Mouse (Mus musculus) stomach, postnatal 0 days (tissue): Measurements from ENCODE around the gene Fgfr2. TPM values are rescaled to one million over a fixed set of nuclear protein-coding genes. Genes with fewer than 3 reads are reported as not detected.

Experiments used
- ATAC-seq: fragments of 200-750 bp; cut with Nextera tagmentation; 2 replicates; pipeline ENCODE4 v1.8.0; 2017; ENCODE audit not compliant: low FRiP score, low TSS enrichment
- DNase-seq: peaks from one replicate; pipeline ENCODE4 v3.0.0-alpha.2; 2016; ENCODE audit warnings: low spot score
- H3K27ac ChIP-seq: fragments of 300-500 bp; sonication (generic); replicated peaks from 2 replicates; pipeline ENCODE4 v1.5.1; 2014; ENCODE audit warnings: mild to moderate bottlenecking, control low read depth
- H3K27me3 ChIP-seq: fragments of 300-500 bp; sonication (generic); 2 replicates; pipeline ENCODE4 v1.6.1; 2014; ENCODE audit warnings: low read length; ENCODE audit not compliant: control insufficient read depth, insufficient read depth
- H3K36me3 ChIP-seq: fragments of 300-500 bp; sonication (generic); 2 replicates; pipeline ENCODE4 v1.6.1; 2014; ENCODE audit warnings: low read length, mixed read lengths; ENCODE audit not compliant: control insufficient read depth, insufficient read depth
- H3K4me1 ChIP-seq: fragments of 300-500 bp; sonication (generic); replicated peaks from 2 replicates; pipeline ENCODE4 v1.6.1; 2014; ENCODE audit warnings: antibody characterized with exemption; ENCODE audit not compliant: control insufficient read depth, insufficient read depth
- H3K4me2 ChIP-seq: fragments of 300-500 bp; sonication (generic); replicated peaks from 2 replicates; pipeline ENCODE4 v1.6.1; 2014; ENCODE audit warnings: low read depth, mild to moderate bottlenecking, control low read depth, moderate library complexity
- H3K4me3 ChIP-seq: fragments of 300-500 bp; sonication (generic); 2 replicates; pipeline ENCODE4 v1.5.1; 2014; ENCODE audit warnings: low read depth, low read length, control low read depth
- H3K9ac ChIP-seq: fragments of 300-500 bp; sonication (generic); 2 replicates; pipeline ENCODE4 v1.6.1; 2014; ENCODE audit warnings: mild to moderate bottlenecking, low read length, control low read depth, mixed read lengths
- H3K9me3 ChIP-seq: fragments of 300-500 bp; sonication (generic); 2 replicates; pipeline ENCODE4 v1.6.1; 2016; ENCODE audit warnings: low read length; ENCODE audit not compliant: control insufficient read depth
- CTCF ChIP-seq: IDR thresholded peaks from 2 replicates; pipeline ENCODE4 v1.5.1; 2016; ENCODE audit warnings: antibody characterized with exemption, low read depth, mild to moderate bottlenecking, moderate library complexity
- EP300 ChIP-seq: optimal IDR thresholded peaks from 2 replicates; pipeline ENCODE3; 2016; ENCODE audit warnings: antibody characterized with exemption
- WGBS: fragments of 180-500 bp; shearing (Covaris S2); extraction: QIAGEN DNeasy Blood & Tissue Kit; methylation state at CpG from one replicate; pipeline ENCODE4 v1.1.7; 2014; 5-methylcytosine and 5-hydroxymethylcytosine counted together
- polyA plus RNA-seq: library from polyadenylated mRNA; unstranded; fragments of >200 nt; fragmentation: Nextera tagmentation; extraction: Ambion mirVana; gene quantifications from 2 replicates; pipeline ENCODE4 v1.2.1, GENCODE M21; 2015

Fgfr2 gene
- polyA plus RNA-seq, 1 experiment from 2014 or later: 60.8 TPM

DNA sequence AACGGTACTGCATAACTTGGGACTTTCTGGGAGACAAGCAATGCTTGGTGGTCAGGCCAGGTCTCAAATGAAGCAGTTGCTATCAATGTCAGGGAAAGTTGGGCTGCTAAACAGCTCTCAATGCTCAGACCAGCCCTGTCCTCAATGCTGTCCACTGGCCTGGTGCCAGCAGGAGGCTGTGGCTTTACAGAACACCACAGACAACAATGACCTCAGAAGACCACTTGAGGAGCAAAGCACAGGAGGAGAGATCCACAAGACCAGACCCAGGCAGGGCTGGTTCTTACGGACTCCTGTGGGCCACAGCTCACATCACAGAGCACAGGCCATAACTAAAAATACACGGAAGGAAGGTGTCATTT, 368.8 kb downstream of the Fgfr2 start:
- H3K9me3 ChIP-seq: no peaks in the 10 kb centered on the region
- DNase-seq: no peak
- no peak for TF ChIP-seq EP300
- no peak for TF ChIP-seq CTCF
- no peaks in the 10 kb centered on the region for H3K27me3 ChIP-seq
- no peak overlapping the region for H3K4me2 ChIP-seq
- peaks cover 7% of the 10 kb centered on the region for H3K36me3 ChIP-seq
- H3K9ac ChIP-seq: no peak overlapping the region
- ATAC-seq: no peak
- H3K27ac ChIP-seq: peak overlapping the region; percentile 24; the same call in 1 of the 2 replicates
- 0 out of 2 replicates have a peak, but pooled peaks cover 2% of the 10 kb centered on the region for H3K4me1 ChIP-seq
- 57% methylated on average over 3 of the region's 3 CpGs for WGBS
- H3K4me3 ChIP-seq: no peak overlapping the region

DNA sequence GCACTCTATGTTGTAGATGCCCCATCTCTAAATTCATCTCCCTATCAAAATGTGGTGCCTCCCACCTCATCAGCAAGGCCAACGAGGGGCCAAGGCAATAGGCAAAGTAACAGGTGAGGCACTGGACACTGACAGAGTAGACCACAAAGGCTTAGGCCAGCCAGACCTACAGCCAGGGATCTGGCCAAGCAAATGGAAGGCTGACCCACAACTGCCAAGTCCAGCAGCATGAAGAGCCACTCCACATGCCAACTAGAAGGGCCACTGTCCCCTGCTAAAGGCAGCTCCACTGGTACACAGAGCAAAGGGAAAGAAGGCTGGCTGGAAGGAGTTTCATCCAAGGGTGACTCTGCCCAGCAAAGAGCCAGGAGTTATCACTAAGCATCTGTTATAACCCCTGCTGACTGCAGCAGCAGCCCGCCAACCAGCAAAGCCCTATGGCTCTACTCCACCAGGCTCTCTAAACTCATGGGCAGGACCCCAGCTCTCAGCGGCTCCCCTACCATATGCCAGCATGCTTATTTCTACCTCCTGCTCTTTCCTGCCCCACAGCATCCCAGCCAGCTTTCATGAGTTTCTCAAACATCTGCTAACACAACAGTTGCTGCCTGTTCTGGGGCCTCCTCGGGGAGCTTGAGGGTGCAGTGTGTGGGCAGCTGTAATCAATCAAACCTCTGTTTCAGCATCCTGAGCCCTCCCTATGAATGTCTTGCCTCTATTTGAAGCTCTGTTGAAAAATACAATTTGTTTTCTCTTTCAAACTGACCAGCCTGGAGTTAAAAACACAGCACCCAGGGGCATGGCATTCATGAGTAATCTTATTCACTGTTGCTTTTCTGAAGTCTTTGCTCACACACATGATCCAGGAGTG, 369.4 kb downstream of the Fgfr2 start:
- Histone ChIP-seq H3K9ac (no peak overlapping the region), H3K27ac (peak overlapping the region; percentile 24; the same call in 1 of the 2 replicates), H3K9me3 (no peaks in the 10 kb centered on the region), H3K4me3 (no peak overlapping the region), H3K27me3 (no peaks in the 10 kb centered on the region), H3K4me1 (0 out of 2 replicates have a peak, but pooled peaks cover 2% of the 10 kb centered on the region), H3K36me3 (peaks cover 7% of the 10 kb centered on the region), H3K4me2 (no peak overlapping the region)
- DNase-seq (no peak), ATAC-seq (no peak)
- 59% methylated on average over 4 of the region's 4 CpGs for WGBS
- TF ChIP-seq CTCF: no peak
- no peak for TF ChIP-seq EP300

DNA sequence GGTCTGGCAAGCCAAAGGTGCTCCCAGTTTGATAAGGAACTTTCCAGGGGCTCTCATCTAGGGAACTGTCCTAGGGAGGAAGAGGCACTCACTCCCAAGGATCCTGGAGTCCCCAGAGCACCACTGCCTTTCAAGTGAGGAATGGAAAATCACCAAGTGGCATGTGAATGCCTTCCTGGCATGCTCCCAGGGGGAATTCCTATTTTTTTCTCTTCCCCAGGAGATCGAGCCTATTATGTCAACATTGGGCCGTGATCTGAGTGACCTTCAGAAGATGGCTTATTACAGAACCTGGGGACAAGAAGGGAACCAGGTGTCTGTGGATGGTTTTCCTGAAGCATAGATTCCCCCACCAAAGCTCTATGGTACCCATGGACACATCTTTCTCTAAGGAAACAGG, 371.4 kb downstream of the Fgfr2 start:
- Histone ChIP-seq H3K36me3 (no peaks in the 10 kb centered on the region), H3K4me3 (no peak overlapping the region), H3K27ac (no peak overlapping the region), H3K4me2 (no peak overlapping the region), H3K9ac (no peak overlapping the region), H3K27me3 (no peaks in the 10 kb centered on the region), H3K9me3 (no peaks in the 10 kb centered on the region), H3K4me1 (0 out of 2 replicates have a peak, but pooled peaks cover 2% of the 10 kb centered on the region)
- 34% methylated on average over 2 of the region's 2 CpGs for WGBS
- DNase-seq (no peak), ATAC-seq (no peak)
- TF ChIP-seq EP300 (no peak), CTCF (no peak)

DNA sequence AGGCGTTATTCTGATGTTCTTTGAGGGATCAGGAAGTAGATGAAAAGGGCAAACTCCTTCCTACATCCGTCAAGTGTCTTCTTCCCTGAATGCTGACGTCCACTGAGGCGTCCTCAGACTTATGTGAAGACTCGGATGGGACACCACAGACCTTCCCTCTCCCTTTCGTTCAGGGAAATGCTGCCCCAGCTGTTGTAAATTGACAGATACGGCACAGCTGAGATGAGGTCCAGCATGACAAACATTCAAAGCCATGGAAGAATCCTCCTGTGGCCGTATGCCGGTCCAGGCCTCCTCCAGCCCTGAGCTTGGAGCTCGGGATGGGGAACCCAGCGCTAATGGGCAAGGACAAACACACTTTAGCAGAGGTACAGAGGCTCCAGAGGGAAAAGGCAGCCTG, 373.6 kb downstream of the Fgfr2 start:
- WGBS: 88% methylated on average over 11 of the region's 11 CpGs
- Histone ChIP-seq H3K9me3 (no peaks in the 10 kb centered on the region), H3K9ac (no peak overlapping the region), H3K4me3 (no peak overlapping the region), H3K27me3 (no peaks in the 10 kb centered on the region), H3K36me3 (no peaks in the 10 kb centered on the region), H3K4me2 (no peak overlapping the region), H3K4me1 (0 out of 2 replicates have a peak, but pooled peaks cover 2% of the 10 kb centered on the region), H3K27ac (no peak overlapping the region)
- TF ChIP-seq EP300 (no peak), CTCF (no peak)
- DNase-seq (no peak), ATAC-seq (no peak)

DNA sequence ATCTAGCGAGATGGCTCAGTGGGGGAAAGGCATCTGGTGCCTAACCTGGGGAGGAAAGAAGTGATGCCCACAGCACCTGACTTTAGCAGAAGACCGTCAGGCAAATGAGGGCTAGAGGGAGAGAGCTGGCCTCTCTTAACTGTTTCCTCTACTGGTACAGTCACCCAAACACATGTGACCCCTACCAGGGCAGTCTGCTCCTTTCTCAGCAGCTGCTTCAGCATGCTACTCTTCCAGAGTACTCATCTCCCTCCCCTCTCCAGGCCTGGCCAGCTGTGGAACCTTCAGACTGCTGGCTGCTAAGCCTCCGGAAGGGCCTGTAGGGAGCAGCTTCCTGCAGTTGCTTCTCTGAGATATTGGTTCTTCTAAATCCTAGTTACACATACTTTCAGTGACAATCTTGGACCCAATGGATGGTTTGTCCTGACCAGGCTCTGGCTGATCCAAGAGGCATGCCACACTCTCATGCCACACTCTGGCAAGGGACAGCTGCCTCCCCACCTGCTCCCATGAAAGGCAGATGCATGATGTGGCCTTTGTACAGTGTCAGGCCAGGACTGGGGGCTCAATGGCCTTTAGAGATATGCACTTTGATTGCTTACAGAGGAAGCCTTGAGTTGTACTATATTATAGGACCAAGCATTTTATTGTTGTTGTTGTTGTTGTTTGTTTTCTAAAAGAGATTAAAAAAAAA, 374.9 kb downstream of the Fgfr2 start:
- Histone ChIP-seq H3K4me3 (no peak overlapping the region), H3K9me3 (no peaks in the 10 kb centered on the region), H3K36me3 (no peaks in the 10 kb centered on the region), H3K27me3 (no peaks in the 10 kb centered on the region), H3K4me1 (no peaks in the 10 kb centered on the region), H3K9ac (no peak overlapping the region), H3K4me2 (no peak overlapping the region), H3K27ac (no peak overlapping the region; the same call in 1 of the 2 replicates)
- TF ChIP-seq EP300 (no peak), CTCF (no peak)
- peak; percentile 49; the same call in 1 of the 2 replicates for ATAC-seq
- WGBS: 66% methylated on average over 3 of the region's 3 CpGs
- DNase-seq: no peak
